Mouse (Mus musculus) intestine, embryonic 14.5 days (tissue): Measurements from ENCODE around the gene Sucnr1. TPM values are rescaled to one million over a fixed set of nuclear protein-coding genes. Genes with fewer than 3 reads are reported as not detected.

Experiments
- ATAC-seq: fragments of 200-750 bp; cut with Nextera tagmentation; replicated peaks from 2 replicates; pipeline ENCODE4 v1.8.0; 2017; ENCODE audit warnings: low read depth, moderate number of reproducible peaks, moderate TSS enrichment, moderate library complexity; ENCODE audit not compliant: low FRiP score, low TSS enrichment
- DNase-seq: peaks from one replicate; pipeline ENCODE4 v3.0.0-alpha.2; 2018; ENCODE audit warnings: low spot score
- H3K27ac ChIP-seq: fragments of 300-500 bp; sonication (generic); 2 replicates; pipeline ENCODE4 v1.5.1; 2014; ENCODE audit warnings: low read depth, mild to moderate bottlenecking, control low read depth
- H3K27me3 ChIP-seq: fragments of 300-500 bp; sonication (generic); replicated peaks from 2 replicates; pipeline ENCODE4 v1.6.1; 2014; ENCODE audit warnings: low read length, control low read depth; ENCODE audit not compliant: control insufficient read depth, insufficient read depth
- H3K36me3 ChIP-seq: fragments of 300-500 bp; sonication (generic); 2 replicates; pipeline ENCODE4 v1.6.1; 2014; ENCODE audit warnings: low read length, control low read depth; ENCODE audit not compliant: control insufficient read depth, insufficient read depth
- H3K4me1 ChIP-seq: fragments of 300-500 bp; sonication (generic); replicated peaks from 2 replicates; pipeline ENCODE4 v1.6.1; 2014; ENCODE audit warnings: low read length, control low read depth, mixed read lengths; ENCODE audit not compliant: control insufficient read depth, insufficient read depth
- H3K4me2 ChIP-seq: fragments of 300-500 bp; sonication (generic); 2 replicates; pipeline ENCODE4 v1.6.1; 2014; ENCODE audit warnings: low read length
- H3K4me3 ChIP-seq: fragments of 300-500 bp; sonication (generic); 2 replicates; pipeline ENCODE4 v1.5.1; 2014; ENCODE audit warnings: low read depth, low read length, control low read depth, mixed read lengths
- H3K9ac ChIP-seq: fragments of 300-500 bp; sonication (generic); 2 replicates; pipeline ENCODE4 v1.6.1; 2014; ENCODE audit warnings: mild to moderate bottlenecking, low read length
- H3K9me3 ChIP-seq: fragments of 300-500 bp; sonication (generic); 2 replicates; pipeline ENCODE4 v1.6.1; 2016; ENCODE audit warnings: low read length, control low read depth; ENCODE audit not compliant: control insufficient read depth
- WGBS: fragments of 180-500 bp; shearing (Covaris S2); extraction: QIAGEN DNeasy Blood & Tissue Kit; methylation state at CpG from one replicate; pipeline ENCODE4 v1.1.7; 2014; 5-methylcytosine and 5-hydroxymethylcytosine counted together
- polyA plus RNA-seq: library from polyadenylated mRNA; unstranded; fragments of >200 nt; fragmentation: Nextera tagmentation; extraction: Ambion mirVana; gene quantifications from 2 replicates; pipeline ENCODE4 v1.2.1, GENCODE M21; 2014

The Sucnr1 gene
- 0.34 TPM in 1 of 2 replicates, not detected in the other for polyA plus RNA-seq

DNA sequence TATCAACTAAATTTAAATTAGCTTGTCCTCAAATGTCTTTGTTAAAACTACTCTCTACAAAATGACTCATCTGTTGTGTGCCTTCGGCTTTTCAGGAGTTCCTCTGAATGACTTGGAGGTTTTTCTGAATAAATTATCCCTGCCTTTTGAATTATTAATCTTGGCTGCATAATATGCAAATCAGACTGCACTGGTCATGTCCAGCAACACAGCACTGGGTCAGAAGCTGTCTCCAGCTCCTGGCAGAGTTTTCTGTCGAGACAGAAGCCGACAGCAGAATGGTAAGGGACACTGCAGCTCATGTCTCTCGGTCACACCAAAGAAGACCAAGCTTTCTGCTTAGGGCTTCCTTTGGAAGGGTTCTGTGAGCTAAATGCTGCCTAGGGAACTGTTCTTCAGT is at the start of gene Sucnr1:
Gene Sucnr1, plus strand, starts transcription at position 222 of the 400 bp plus-strand sequence.
- no peaks in the 10 kb centered on the region for H3K4me1 ChIP-seq
- ATAC-seq = no peak
- no peaks in the 10 kb centered on the region for H3K27me3 ChIP-seq
- DNase-seq = no peak
- H3K9ac ChIP-seq = no peak within 1 kb of the TSS
- 80% methylated on average over 4 of the region's 4 CpGs for WGBS
- no peaks in the 10 kb centered on the region for H3K9me3 ChIP-seq
- H3K36me3 ChIP-seq = no peaks in the 10 kb centered on the region
- no peak within 1 kb of the TSS for H3K4me2 ChIP-seq
- H3K4me3 ChIP-seq = no peak within 1 kb of the TSS
- no peak within 1 kb of the TSS for H3K27ac ChIP-seq

DNA sequence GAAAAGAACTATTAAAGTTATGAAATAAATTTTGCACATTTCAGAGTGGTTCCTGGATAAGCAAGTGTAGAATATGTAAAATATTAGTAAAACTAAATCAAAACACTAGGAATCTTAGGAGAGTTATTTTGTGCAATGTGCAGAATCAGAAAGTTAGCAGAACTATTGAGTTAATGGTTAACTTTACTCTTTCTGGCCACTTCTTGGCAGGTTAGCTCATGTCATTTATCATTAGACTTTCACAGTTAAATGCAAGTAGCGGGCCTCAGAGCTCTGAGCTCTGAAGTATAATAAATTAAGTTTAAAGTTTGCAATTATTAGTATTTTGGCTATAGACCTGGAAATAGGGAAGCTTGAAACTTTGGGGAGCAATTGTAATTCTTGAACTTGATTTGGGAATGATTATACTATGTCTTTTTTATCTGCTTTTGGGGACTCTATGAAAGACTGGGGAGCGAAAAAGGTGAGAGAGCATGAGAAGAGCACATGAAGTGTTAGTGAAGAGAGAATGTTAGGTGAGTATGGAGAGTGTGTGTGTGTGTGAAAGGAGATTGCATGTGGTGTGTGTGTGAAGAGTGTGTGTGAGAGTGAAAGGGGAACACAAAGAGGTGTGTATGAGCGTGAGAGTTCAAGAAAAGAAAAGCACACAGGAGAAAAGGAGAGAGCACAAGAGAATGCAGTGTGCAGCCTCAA is 35.3 kb upstream of the Sucnr1 start:
- H3K4me3 ChIP-seq = no peak overlapping the region
- H3K36me3 ChIP-seq = no peaks in the 10 kb centered on the region
- no peaks in the 10 kb centered on the region for H3K27me3 ChIP-seq
- whole genome bisulfite sequencing = 63% methylated on average over 3 of the region's 3 CpGs
- no peak overlapping the region for H3K9ac ChIP-seq
- no peaks in the 10 kb centered on the region for H3K4me1 ChIP-seq
- ATAC-seq = no peak
- DNase-seq = no peak
- no peak overlapping the region for H3K4me2 ChIP-seq
- H3K9me3 ChIP-seq = no peaks in the 10 kb centered on the region
- H3K27ac ChIP-seq = no peak overlapping the region

DNA sequence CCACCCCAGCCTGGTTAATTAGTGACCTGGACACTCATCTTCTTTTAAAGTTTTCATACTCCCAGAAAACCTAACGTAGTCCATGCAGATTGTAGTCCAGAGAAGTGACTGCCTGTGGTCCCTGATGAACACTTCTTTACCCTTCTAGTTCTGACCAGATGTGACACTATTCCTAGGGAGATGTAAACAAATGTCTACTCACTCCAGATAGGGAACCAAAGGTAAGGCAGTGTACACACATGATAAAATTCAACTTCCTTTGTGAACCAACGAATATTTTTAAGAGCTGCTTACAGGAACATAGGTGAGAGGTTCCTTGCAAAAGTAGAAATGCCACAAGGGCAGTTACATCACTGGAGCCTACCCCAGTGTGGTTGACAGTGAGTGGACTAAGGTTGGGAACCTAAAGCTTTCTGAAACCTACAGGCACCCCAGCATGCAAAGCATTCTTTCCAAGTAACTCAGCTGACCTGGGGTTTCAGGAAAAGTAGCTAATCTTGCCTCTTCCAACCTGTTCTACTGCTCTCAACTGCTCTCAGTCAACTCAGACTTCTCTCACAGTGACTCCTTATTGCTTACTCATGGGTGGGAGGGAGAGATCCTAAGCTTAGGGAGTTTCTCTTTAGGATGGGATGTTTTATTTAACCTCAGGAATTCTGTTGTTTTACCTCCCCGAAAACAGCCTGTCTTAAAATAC is 28.3 kb upstream of the Sucnr1 start:
- H3K4me2 ChIP-seq = no peak overlapping the region
- 62% methylated on average over 3 of the region's 3 CpGs for WGBS
- no peak for ATAC-seq
- no peak overlapping the region for H3K27ac ChIP-seq
- DNase-seq = no peak
- no peaks in the 10 kb centered on the region for H3K9me3 ChIP-seq
- H3K36me3 ChIP-seq = no peaks in the 10 kb centered on the region
- H3K9ac ChIP-seq = no peak overlapping the region
- no peak overlapping the region for H3K4me3 ChIP-seq
- H3K27me3 ChIP-seq = no peaks in the 10 kb centered on the region
- H3K4me1 ChIP-seq = no peaks in the 10 kb centered on the region

DNA sequence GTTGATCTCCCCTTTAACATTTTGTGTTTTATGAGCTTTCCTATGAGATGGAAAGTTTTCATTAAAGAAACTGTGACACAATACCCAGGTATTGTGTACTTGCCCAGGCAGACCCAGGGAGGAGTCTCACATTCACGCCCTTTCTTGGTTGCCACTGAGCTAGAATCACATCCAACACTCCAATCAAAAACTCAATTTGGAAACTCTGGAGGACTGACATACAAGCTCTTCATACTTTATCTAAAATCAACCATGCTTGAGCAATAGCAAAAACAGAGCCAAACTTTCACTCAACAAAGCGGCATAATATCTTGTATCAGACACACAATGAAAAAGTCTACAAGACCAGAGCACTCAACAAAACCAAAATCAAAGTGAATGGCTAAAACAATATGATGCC is 27.7 kb upstream of the Sucnr1 start:
- Histone ChIP-seq H3K36me3 (no peaks in the 10 kb centered on the region), H3K4me3 (no peak overlapping the region), H3K4me1 (no peaks in the 10 kb centered on the region), H3K27me3 (no peaks in the 10 kb centered on the region), H3K4me2 (no peak overlapping the region), H3K9me3 (no peaks in the 10 kb centered on the region), H3K27ac (no peak overlapping the region), H3K9ac (no peak overlapping the region)
- DNase-seq (no peak), ATAC-seq (no peak)
- 91% methylated on average over 2 of the region's 2 CpGs for WGBS

DNA sequence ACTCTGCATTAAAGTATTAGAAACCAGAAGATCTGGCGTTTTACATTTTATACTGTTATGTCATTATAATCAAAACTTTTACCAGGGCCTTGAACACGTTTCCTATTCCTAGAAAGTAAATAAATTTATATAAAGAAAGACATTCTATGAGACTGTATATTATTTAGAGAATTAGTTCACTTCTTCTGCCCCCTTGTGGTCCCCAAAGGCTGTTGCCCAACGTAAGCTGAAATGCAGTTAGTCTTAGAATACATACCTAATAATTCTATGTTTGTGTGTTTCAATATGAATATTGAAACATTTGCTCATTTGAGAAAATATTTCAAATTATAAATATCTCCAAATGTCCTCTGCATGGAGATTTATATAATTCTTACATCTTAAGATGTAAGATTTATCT is 25.2 kb upstream of the Sucnr1 start:
- Histone ChIP-seq H3K27me3 (no peaks in the 10 kb centered on the region), H3K4me1 (no peaks in the 10 kb centered on the region), H3K9ac (no peak overlapping the region), H3K4me3 (no peak overlapping the region), H3K4me2 (no peak overlapping the region), H3K27ac (no peak overlapping the region), H3K9me3 (no peaks in the 10 kb centered on the region), H3K36me3 (no peaks in the 10 kb centered on the region)
- 33% methylated on average over 3 of the region's 3 CpGs for WGBS
- no peak for DNase-seq
- ATAC-seq = no peak

DNA sequence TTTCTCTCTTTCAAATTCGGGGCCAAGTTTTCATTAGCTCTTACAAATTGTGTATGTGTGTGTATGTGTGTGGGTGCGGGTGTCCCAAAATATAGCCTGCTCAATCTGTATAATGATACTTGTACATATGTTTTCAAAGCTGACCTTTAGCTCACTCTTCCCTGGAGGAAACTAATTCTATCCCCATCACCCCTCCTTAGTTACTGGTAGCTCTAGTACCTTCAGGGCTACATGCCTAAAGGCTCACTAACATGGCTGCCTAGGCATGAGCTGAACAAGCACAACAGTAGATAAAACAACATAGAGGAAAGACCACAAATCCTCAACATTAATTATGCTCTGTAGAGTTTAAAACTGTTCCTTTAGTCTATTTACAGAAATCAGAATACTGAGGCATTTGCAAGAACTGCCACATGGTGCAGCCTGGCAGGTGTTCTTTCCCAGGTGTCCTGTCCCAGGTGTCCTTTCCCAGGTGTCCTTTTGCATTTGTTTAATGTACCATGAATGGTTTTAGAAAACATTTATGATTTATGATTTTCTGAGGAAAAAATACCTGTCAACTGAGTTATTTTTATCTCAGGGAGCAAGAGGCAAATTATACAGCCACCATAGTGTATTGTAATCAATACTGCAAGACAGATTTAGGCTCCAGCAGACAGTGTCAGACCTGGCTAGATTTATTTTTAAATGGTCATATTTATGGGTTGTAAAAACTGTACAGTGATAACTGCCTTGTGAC is 24.4 kb upstream of the Sucnr1 start:
- H3K9me3 ChIP-seq = no peaks in the 10 kb centered on the region
- peak; percentile 82; the same call in 1 of the 2 replicates for ATAC-seq
- no peaks in the 10 kb centered on the region for H3K36me3 ChIP-seq
- no peak overlapping the region for H3K27ac ChIP-seq
- DNase-seq = no peak
- no peaks in the 10 kb centered on the region for H3K4me1 ChIP-seq
- H3K4me2 ChIP-seq = no peak overlapping the region
- WGBS = 88% methylated on average over 2 of the region's 2 CpGs
- H3K9ac ChIP-seq = no peak overlapping the region
- H3K4me3 ChIP-seq = no peak overlapping the region
- no peaks in the 10 kb centered on the region for H3K27me3 ChIP-seq

DNA sequence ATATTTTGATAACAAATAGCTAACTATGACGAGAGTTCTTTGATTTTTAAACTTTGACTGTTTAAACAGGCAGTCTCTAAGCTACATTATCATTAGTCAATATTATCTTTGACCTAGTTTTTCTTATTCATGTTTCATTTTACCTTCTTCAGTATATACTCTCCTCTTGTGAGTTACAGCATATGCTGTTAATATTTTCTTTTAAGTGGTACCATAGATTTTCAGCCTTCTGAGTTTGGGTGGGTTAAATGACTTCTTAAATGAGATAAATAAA is 23.9 kb upstream of the Sucnr1 start:
- H3K4me3 ChIP-seq = no peak overlapping the region
- ATAC-seq (peak; percentile 70; the same call in 1 of the 2 replicates), DNase-seq (no peak)
- H3K9ac ChIP-seq = no peak overlapping the region
- no peak overlapping the region for H3K27ac ChIP-seq
- H3K9me3 ChIP-seq = no peaks in the 10 kb centered on the region
- no peaks in the 10 kb centered on the region for H3K27me3 ChIP-seq
- H3K4me2 ChIP-seq = no peak overlapping the region
- H3K36me3 ChIP-seq = no peaks in the 10 kb centered on the region
- H3K4me1 ChIP-seq = no peaks in the 10 kb centered on the region
- WGBS = 40% methylated on average over 1 of the region's 1 CpGs

DNA sequence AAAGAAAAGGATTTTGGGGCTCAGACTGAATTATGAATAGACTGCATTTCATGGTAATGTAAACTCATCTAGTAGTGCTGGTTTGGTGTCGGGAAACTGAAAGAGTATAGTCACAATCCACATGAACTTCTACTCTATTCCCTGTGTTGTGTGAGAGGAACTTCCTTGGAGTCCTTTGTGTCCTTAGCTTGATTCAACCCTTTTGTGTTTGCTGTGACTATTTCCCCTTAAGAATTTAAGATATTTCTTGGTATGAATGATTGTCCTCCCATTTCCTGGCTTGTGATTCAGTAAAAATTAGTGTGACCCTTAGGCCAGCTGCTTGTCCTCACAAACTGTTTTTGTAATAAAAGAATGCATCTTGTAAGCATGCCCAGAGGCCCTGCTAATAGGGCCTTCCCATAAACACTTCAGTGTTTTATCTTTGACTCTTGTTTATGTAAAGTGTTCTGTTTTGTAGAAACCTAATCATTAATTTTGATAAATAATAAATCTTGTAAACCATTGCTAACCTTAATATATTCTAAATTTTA is 2.7 kb upstream of the Sucnr1 start:
- H3K4me3 ChIP-seq = no peak overlapping the region
- no peaks in the 10 kb centered on the region for H3K9me3 ChIP-seq
- H3K4me1 ChIP-seq = no peaks in the 10 kb centered on the region
- ATAC-seq (no peak), DNase-seq (no peak)
- H3K27me3 ChIP-seq = no peaks in the 10 kb centered on the region
- no peak overlapping the region for H3K27ac ChIP-seq
- no peak overlapping the region for H3K9ac ChIP-seq
- H3K4me2 ChIP-seq = no peak overlapping the region
- no peaks in the 10 kb centered on the region for H3K36me3 ChIP-seq
- 55% methylated on average over 1 of the region's 1 CpGs for WGBS
